Mouse (Mus musculus): ENCODE measurements around the gene Olfr904.
"Not testable (repeated sequence)": the region's sequence is repeated elsewhere in the genome, so short reads cannot be mapped to it uniquely, and the experiment has no call there.

Gene Olfr904

GRCm38 (mm10) chr9:38462844-38463243 lies at the start of gene Olfr904:
Gene Olfr904, plus strand, starts transcription at chr9:38463144.
- DNase-seq: no peak

GRCm38 (mm10) chr9:38413502-38413901 lies 49.4 kb upstream of the Olfr904 start:
- DNase-seq: not testable (repeated sequence)

- no peak for DNase-seq
Observed at GRCm38 (mm10) chr9:38423801-38424200, 39.1 kb upstream of the Olfr904 start.

- no peak for DNase-seq
Observed at GRCm38 (mm10) chr9:38427026-38427425, 35.9 kb upstream of the Olfr904 start.

DNA sequence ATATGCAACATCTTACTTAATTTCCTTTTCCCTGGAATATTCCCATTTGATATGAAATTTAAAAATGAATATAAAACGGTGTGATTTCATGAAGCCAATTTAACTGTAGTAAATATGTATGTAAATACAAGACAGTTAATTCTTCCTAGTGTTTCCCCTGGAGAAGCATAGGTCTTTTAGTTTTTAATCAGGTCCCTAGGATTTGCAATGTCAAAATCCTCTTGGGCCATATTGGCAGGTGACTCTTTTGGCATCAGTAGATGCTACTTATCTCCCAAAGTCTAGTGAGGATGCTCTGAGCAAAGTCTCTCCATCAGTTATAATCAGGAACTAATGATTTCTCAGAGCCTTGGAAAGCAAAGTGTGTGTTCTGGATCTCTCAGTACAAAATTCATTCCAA lies 33.8 kb upstream of the Olfr904 start, which contains the start of gene Olfr901:
Gene Olfr901, plus strand, starts transcription at position 301 of the 400 bp plus-strand sequence.
- DNase-seq: no peak

DNA sequence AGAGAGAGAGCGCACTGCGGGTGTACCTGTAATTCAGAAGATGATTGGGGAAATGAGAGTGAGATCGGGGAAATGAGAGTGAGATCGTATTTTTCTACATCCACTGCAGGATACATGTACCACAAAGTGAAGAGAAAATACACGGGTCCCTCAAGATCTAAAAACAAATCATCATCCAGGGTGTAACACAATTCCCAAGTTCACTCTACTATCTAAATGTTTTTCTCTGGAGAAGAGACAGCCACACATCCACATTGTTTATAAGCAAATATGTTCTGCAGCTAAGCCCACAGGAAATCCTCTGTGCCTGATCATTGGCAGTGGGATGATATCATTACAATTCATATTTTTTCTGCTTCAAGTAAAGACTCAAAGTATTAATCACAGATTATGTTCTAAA lies 15.6 kb upstream of the Olfr904 start, which contains the start of gene Olfr902:
Gene Olfr902, plus strand, starts transcription at position 301 of the 400 bp plus-strand sequence.
- DNase-seq: no peak

DNA sequence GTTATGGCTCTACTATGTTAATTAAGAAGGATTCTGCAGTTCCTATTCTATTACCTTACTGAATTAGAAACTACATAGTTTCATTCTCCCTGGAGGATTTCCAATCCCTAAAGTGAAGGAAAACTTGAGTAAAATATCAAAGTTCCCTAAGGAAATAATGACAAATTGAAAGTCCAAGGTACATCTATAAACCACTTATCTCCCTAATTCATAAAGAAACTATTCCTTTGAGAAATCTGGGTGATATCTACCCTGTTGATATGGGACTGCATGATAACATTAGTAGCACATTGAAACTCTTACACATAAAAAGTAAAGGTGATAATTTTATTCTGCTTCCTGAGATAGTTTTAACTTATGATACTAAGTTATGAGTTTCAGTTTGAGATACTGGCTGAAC lies 7.9 kb downstream of the Olfr904 start, which contains the start of gene Olfr905:
Gene Olfr905, plus strand, starts transcription at position 301 of the 400 bp plus-strand sequence.
- DNase-seq: no peak

- no peak for DNase-seq
Observed at GRCm38 (mm10) chr9:38486785-38487184, 23.8 kb downstream of the Olfr904 start, which contains the start of gene Olfr906. Gene Olfr906, plus strand, starts transcription at chr9:38487085.

- DNase-seq: no peak
Observed at GRCm38 (mm10) chr9:38495501-38495900, 32.6 kb downstream of the Olfr904 start, which contains the start of gene Olfr907. Gene Olfr907, plus strand, starts transcription at chr9:38495801.

- no peak for DNase-seq
Observed at GRCm38 (mm10) chr9:38512353-38512752, 49.4 kb downstream of the Olfr904 start.
